Comparison of ENCODE assay signal across 9 mouse cellular contexts in genomic region chr9:21243826-21244427, GRCm38 (mm10). TPM values are rescaled to one million over a fixed set of nuclear protein-coding genes. Genes with fewer than 3 reads are reported as not detected.
DNase-seq lines count a peak whose midpoint lies in the region; ATAC-seq lines count a peak whose summit lies in the region.
"Had no signal": no experiment of that assay in that cellular context is flagged by ENCODE, and none has a peak within 500 bp of the region (broad histone marks: within the 10 kb centered on the region; RNA-seq: fewer than 3 reads in every experiment).

No protein-coding gene starts in this region.

- peaks cover 35% of the 10 kb centered on the region for H3K4me1 ChIP-seq in embryonic facial prominence, embryonic 10.5 days
- peaks cover 28% of the 10 kb centered on the region for H3K4me1 ChIP-seq in intestine, embryonic 15.5 days (replicated peaks)
- H3K4me1 ChIP-seq in neural tube, embryonic 14.5 days (ENCODE audit: control insufficient read depth, insufficient read depth, low read length) = peaks cover 12% of the 10 kb centered on the region

- H3K4me2 ChIP-seq in intestine, embryonic 15.5 days (replicated peaks) = peak overlapping the region; percentile 93
- H3K4me2 ChIP-seq in neural tube, embryonic 14.5 days (ENCODE audit: low read depth, low read length) = peak overlapping the region; percentile 74

- peak overlapping the region; percentile 57 for H3K27ac ChIP-seq in embryonic facial prominence, embryonic 10.5 days (replicated peaks)
- no peak overlapping the region for H3K27ac ChIP-seq in intestine, embryonic 15.5 days
- H3K27ac ChIP-seq in neural tube, embryonic 14.5 days (ENCODE audit: low read depth, low read length) = peak overlapping the region; percentile 64

- peak overlapping the region; percentile 61 for H3K4me3 ChIP-seq in embryonic facial prominence, embryonic 10.5 days
- peak overlapping the region; percentile 45 for H3K4me3 ChIP-seq in intestine, embryonic 15.5 days (replicated peaks)
- peak overlapping the region; percentile 41 for H3K4me3 ChIP-seq in neural tube, embryonic 14.5 days (ENCODE audit: low read depth, low read length)

- 4% methylated on average over 42 of the region's 42 CpGs for WGBS in embryonic facial prominence, embryonic 10.5 days
- 13% methylated on average over 42 of the region's 42 CpGs for WGBS in intestine, embryonic 15.5 days
- WGBS in neural tube, embryonic 14.5 days = 4% methylated on average over 42 of the region's 42 CpGs

- ATAC-seq in intestine, embryonic 15.5 days = no peak
- peak; percentile 8; the same call in 1 of the 2 replicates for ATAC-seq in neural tube, embryonic 14.5 days (ENCODE audit: low read depth)

- peak overlapping the region; percentile 39 for H3K9ac ChIP-seq in intestine, embryonic 15.5 days
- peak overlapping the region; percentile 60 for H3K9ac ChIP-seq in neural tube, embryonic 14.5 days (replicated peaks; ENCODE audit: low read depth, low read length)

- DNase-seq in left cerebral cortex, postnatal 4 days = peak; percentile 45
- no peak for DNase-seq in left cerebral cortex, adult 9 months (ENCODE audit: low spot score in 2 of 2)
- peak; percentile 50 for DNase-seq in embryonic facial prominence, embryonic 10.5 days (ENCODE audit: low spot score)
- DNase-seq in left cerebral cortex, postnatal 10 days (ENCODE audit: extremely low spot score in 1 of 2, low spot score in 2 of 2) = no peak
- DNase-seq in adrenal gland, postnatal 25 days = no peak
- no peak for DNase-seq in right cerebral cortex, adult 18-20 months

- H3K9me3 ChIP-seq in embryonic facial prominence, embryonic 10.5 days = peaks cover 4% of the 10 kb centered on the region; the same call in 1 of the 2 replicates
- H3K9me3 ChIP-seq in intestine, embryonic 15.5 days = no peaks in the 10 kb centered on the region
- H3K9me3 ChIP-seq in neural tube, embryonic 14.5 days (ENCODE audit: control insufficient read depth, low read length) = no peaks in the 10 kb centered on the region

- H3K27me3 ChIP-seq in embryonic facial prominence, embryonic 10.5 days (replicated peaks; ENCODE audit: low read depth, poor library complexity, severe bottlenecking) = peaks cover 94% of the 10 kb centered on the region
- peaks cover 57% of the 10 kb centered on the region for H3K27me3 ChIP-seq in intestine, embryonic 15.5 days (replicated peaks)
- H3K27me3 ChIP-seq in neural tube, embryonic 14.5 days (ENCODE audit: control insufficient read depth, insufficient read depth, low read length) = peaks cover 40% of the 10 kb centered on the region

- H3K36me3 ChIP-seq in embryonic facial prominence, embryonic 10.5 days (replicated peaks) = no peaks in the 10 kb centered on the region
- H3K36me3 ChIP-seq in intestine, embryonic 15.5 days = no peaks in the 10 kb centered on the region
- H3K36me3 ChIP-seq in neural tube, embryonic 14.5 days (ENCODE audit: control insufficient read depth, insufficient read depth, low read length) = no peaks in the 10 kb centered on the region

- intact Hi-C loops in left cerebral cortex, postnatal 4 days (cut with DNase I) = no loop called here
- intact Hi-C loops in left cerebral cortex, postnatal 10 days (cut with DNase I) = no loop called here

RNA-seq across cellular contexts. Expression of gene S1pr5, which starts 4.3 kb away (rescaled TPM):
- 1 to 10 TPM; 2.5 to 2.8 TPM for total RNA-seq in left cerebral cortex, postnatal 4 days (2021)
- 0.22 TPM in 1 of 2 replicates, not detected in the other for polyA plus RNA-seq in embryonic facial prominence, embryonic 10.5 days (2016; fragmentation: Nextera tagmentation; extraction: Ambion mirVana)
- polyA plus RNA-seq in intestine, embryonic 15.5 days (2015; fragmentation: Nextera tagmentation; extraction: Ambion mirVana) = not detected in 2 replicates
- polyA plus RNA-seq in neural tube, embryonic 14.5 days (2014; fragmentation: Nextera tagmentation; extraction: Ambion mirVana) = 4.2 and 5.0 TPM in 2 replicates
- total RNA-seq in left cerebral cortex, postnatal 10 days (2021) = 1 to 10 TPM; 2.2 to 2.3 TPM
- total RNA-seq in adrenal gland, postnatal 25 days (2021) = 0.88 and 1.3 TPM in 2 replicates
- polyA plus RNA-seq: large intestine, adult 2 months had no signal

RNA-seq across cellular contexts. Expression of gene Keap1, which starts 4.8 kb away (rescaled TPM):
- total RNA-seq in left cerebral cortex, postnatal 4 days (2021) = 10 to 100 TPM; 49.0 to 50.8 TPM
- polyA plus RNA-seq in embryonic facial prominence, embryonic 10.5 days (2016; fragmentation: Nextera tagmentation; extraction: Ambion mirVana) = 47.8 and 49.6 TPM in 2 replicates
- polyA plus RNA-seq in intestine, embryonic 15.5 days (2015; fragmentation: Nextera tagmentation; extraction: Ambion mirVana) = 55.8 and 59.8 TPM in 2 replicates
- polyA plus RNA-seq in neural tube, embryonic 14.5 days (2014; fragmentation: Nextera tagmentation; extraction: Ambion mirVana) = 34.2 and 43.6 TPM in 2 replicates
- 10 to 100 TPM; 47.9 to 50.8 TPM for total RNA-seq in left cerebral cortex, postnatal 10 days (2021)
- 50.8 and 51.5 TPM in 2 replicates for total RNA-seq in adrenal gland, postnatal 25 days (2021)

RNA-seq across cellular contexts. Expression of gene Atg4d, which starts 21.2 kb away (rescaled TPM):
- 10 to 100 TPM; 26.3 to 31.0 TPM for total RNA-seq in left cerebral cortex, postnatal 4 days (2021)
- polyA plus RNA-seq in embryonic facial prominence, embryonic 10.5 days (2016; fragmentation: Nextera tagmentation; extraction: Ambion mirVana) = 37.8 and 41.3 TPM in 2 replicates
- polyA plus RNA-seq in intestine, embryonic 15.5 days (2015; fragmentation: Nextera tagmentation; extraction: Ambion mirVana) = 50.0 and 55.1 TPM in 2 replicates
- polyA plus RNA-seq in neural tube, embryonic 14.5 days (2014; fragmentation: Nextera tagmentation; extraction: Ambion mirVana) = 50.4 and 50.5 TPM in 2 replicates
- total RNA-seq in left cerebral cortex, postnatal 10 days (2021) = 10 to 100 TPM; 29.7 to 33.9 TPM
- total RNA-seq in adrenal gland, postnatal 25 days (2021) = 37.5 and 42.2 TPM in 2 replicates

RNA-seq across cellular contexts. Expression of gene Kri1, which starts 43.8 kb away (rescaled TPM):
- total RNA-seq in left cerebral cortex, postnatal 4 days (2021) = 10 to 100 TPM; 46.7 to 49.2 TPM
- polyA plus RNA-seq in embryonic facial prominence, embryonic 10.5 days (2016; fragmentation: Nextera tagmentation; extraction: Ambion mirVana) = 16.2 and 18.0 TPM in 2 replicates
- polyA plus RNA-seq in intestine, embryonic 15.5 days (2015; fragmentation: Nextera tagmentation; extraction: Ambion mirVana) = 11.1 and 15.4 TPM in 2 replicates
- 14.2 and 16.4 TPM in 2 replicates for polyA plus RNA-seq in neural tube, embryonic 14.5 days (2014; fragmentation: Nextera tagmentation; extraction: Ambion mirVana)
- 10 to 100 TPM; 34.4 to 39.4 TPM for total RNA-seq in left cerebral cortex, postnatal 10 days (2021)
- 34.7 and 48.1 TPM in 2 replicates for total RNA-seq in adrenal gland, postnatal 25 days (2021)

RNA-seq across cellular contexts. Expression of gene Cdkn2d, which starts 47.3 kb away (rescaled TPM):
- 10 to 100 TPM; 58.3 to 63.6 TPM for total RNA-seq in left cerebral cortex, postnatal 4 days (2021)
- polyA plus RNA-seq in embryonic facial prominence, embryonic 10.5 days (2016; fragmentation: Nextera tagmentation; extraction: Ambion mirVana) = 40.9 and 45.1 TPM in 2 replicates
- 38.4 and 42.1 TPM in 2 replicates for polyA plus RNA-seq in intestine, embryonic 15.5 days (2015; fragmentation: Nextera tagmentation; extraction: Ambion mirVana)
- 113 and 125 TPM in 2 replicates for polyA plus RNA-seq in neural tube, embryonic 14.5 days (2014; fragmentation: Nextera tagmentation; extraction: Ambion mirVana)
- 10 to 100 TPM; 66.6 to 73.9 TPM for total RNA-seq in left cerebral cortex, postnatal 10 days (2021)
- 13.5 and 19.9 TPM in 2 replicates for total RNA-seq in adrenal gland, postnatal 25 days (2021)

Comparison
In these comparisons a context has a peak if more than half of its experiments do, and no peak if none do; other contexts are left out.
1. DNase-seq: peak in left cerebral cortex, postnatal 4 days (single experiment) and embryonic facial prominence, embryonic 10.5 days (single experiment); none in left cerebral cortex, adult 9 months (0 of 2), left cerebral cortex, postnatal 10 days (0 of 2), adrenal gland, postnatal 25 days (single experiment) and right cerebral cortex, adult 18-20 months (single experiment).
2. Peak in every context shown above with its lines, with median percentiles within 50 percentile points of each other: H3K4me3 ChIP-seq.